Mouse (Mus musculus): ENCODE measurements around the gene Nr2c2. TPM values are rescaled to one million over a fixed set of nuclear protein-coding genes. Genes with fewer than 3 reads are reported as not detected.

Nr2c2 gene
- total RNA-seq, 2 experiments from 2014 or later = 40.5 to 43.0 TPM

Other genes with a start within 250 kb of the Nr2c2 start
- gene Ccdc174, start 213.3 kb upstream of the Nr2c2 start, total RNA-seq (2015) = 31.2 and 34.3 TPM in 2 replicates
- 49.0 and 49.9 TPM in 2 replicates for gene Ccdc174, start 213.3 kb upstream of the Nr2c2 start, total RNA-seq (2017)
- gene 4930590J08Rik, start 188.6 kb upstream of the Nr2c2 start, total RNA-seq (2015) = 1.1 TPM in 2 replicates
- 0.15 and 0.53 TPM in 2 replicates for gene 4930590J08Rik, start 188.6 kb upstream of the Nr2c2 start, total RNA-seq (2017)
- not detected in 2 replicates for gene Fgd5, start 112.5 kb upstream of the Nr2c2 start, total RNA-seq (2015)
- not detected in 2 replicates for gene Fgd5, start 112.5 kb upstream of the Nr2c2 start, total RNA-seq (2017)
- 22.0 and 43.1 TPM in 2 replicates for gene Mrps25, start 92.6 kb downstream of the Nr2c2 start, total RNA-seq (2015)
- 35.3 and 38.4 TPM in 2 replicates for gene Mrps25, start 92.6 kb downstream of the Nr2c2 start, total RNA-seq (2017)
- 9.5 and 9.6 TPM in 2 replicates for gene Rbsn, start 123.5 kb downstream of the Nr2c2 start, total RNA-seq (2015)
- gene Rbsn, start 123.5 kb downstream of the Nr2c2 start, total RNA-seq (2017) = 18.4 and 22.7 TPM in 2 replicates
- not detected in 2 replicates for gene Trh, start 153.3 kb downstream of the Nr2c2 start, total RNA-seq (2015)
- gene Trh, start 153.3 kb downstream of the Nr2c2 start, total RNA-seq (2017) = not detected in 2 replicates

Measured in megakaryocyte, adult 5-6 weeks (primary cell).